Mouse (Mus musculus) G1E (cell line): ENCODE results near the gene Acp5.

ENCODE experiments used
- CTCF ChIP-seq: IDR thresholded peaks from 2 replicates; pipeline ENCODE4 v1.5.1; 2012; ENCODE audit warnings: low read depth, low read length, inconsistent platforms, mixed read lengths
- GATA1 ChIP-seq: IDR thresholded peaks from 2 replicates; pipeline ENCODE4 v1.6.1; 2012; ENCODE audit warnings: borderline replicate concordance, low read length, inconsistent platforms, mixed read lengths
- POLR2AphosphoS5 ChIP-seq: IDR thresholded peaks from 2 replicates; pipeline ENCODE4 v1.6.1; 2012; ENCODE audit warnings: low read depth, low read length, inconsistent platforms; ENCODE audit not compliant: insufficient replicate concordance
- TAL1 ChIP-seq: conservative IDR thresholded peaks from 2 replicates; pipeline ENCODE4 v1.6.1; 2012; ENCODE audit warnings: low read depth, low read length, inconsistent platforms, mixed read lengths

DNA sequence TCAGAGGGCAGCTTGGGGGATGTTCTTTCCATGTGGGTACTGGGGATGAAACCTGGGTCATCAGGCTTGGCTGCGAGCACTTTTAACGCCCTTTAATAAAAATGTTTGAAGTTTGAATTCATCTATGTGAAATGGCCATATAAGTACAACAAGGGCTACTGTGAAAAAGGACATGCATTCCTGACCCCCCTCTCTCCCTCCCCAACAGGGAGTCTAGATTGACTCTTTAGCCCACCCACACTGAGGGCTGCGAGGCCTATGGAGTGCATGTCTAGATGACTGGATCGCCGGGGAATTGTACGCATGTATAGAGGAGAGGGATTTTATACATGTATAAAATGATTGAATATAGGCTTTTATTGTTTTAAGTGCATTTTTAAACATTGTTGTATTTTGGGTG is 49.5 kb downstream of the Acp5 start:
- TF ChIP-seq CTCF (no peak), POLR2AphosphoS5 (no peak), TAL1 (no peak), GATA1 (no peak)
